Mouse (Mus musculus) forebrain, embryonic 10.5 days (tissue): ENCODE results near the gene Arhgap31. TPM values are rescaled to one million over a fixed set of nuclear protein-coding genes. Genes with fewer than 3 reads are reported as not detected.

Experiments
- DNase-seq: peaks from one replicate; pipeline ENCODE4 v3.0.0-alpha.2; 2017; ENCODE audit warnings: low spot score; ENCODE audit errors: extremely low spot score
- H3K27ac ChIP-seq: fragments of 300-500 bp; sonication (generic); 2 replicates; pipeline ENCODE4 v1.5.1; 2016; ENCODE audit warnings: mild to moderate bottlenecking
- H3K27me3 ChIP-seq: fragments of 300-500 bp; sonication (generic); 2 replicates; pipeline ENCODE4 v1.6.1; 2016; ENCODE audit warnings: mild to moderate bottlenecking; ENCODE audit not compliant: poor library complexity, severe bottlenecking
- H3K36me3 ChIP-seq: fragments of 300-500 bp; sonication (generic); replicated peaks from 2 replicates; pipeline ENCODE4 v1.6.1; 2016; ENCODE audit warnings: mild to moderate bottlenecking, moderate library complexity
- H3K4me1 ChIP-seq: fragments of 300-500 bp; sonication (generic); 2 replicates; pipeline ENCODE4 v1.6.1; 2016
- H3K4me3 ChIP-seq: fragments of 300-500 bp; sonication (generic); 2 replicates; pipeline ENCODE4 v1.5.1; 2016; ENCODE audit warnings: mild to moderate bottlenecking, moderate library complexity
- H3K9me3 ChIP-seq: fragments of 300-500 bp; sonication (generic); 2 replicates; pipeline ENCODE4 v1.6.1; 2016; ENCODE audit warnings: mild to moderate bottlenecking, moderate library complexity
- WGBS: fragments of 180-500 bp; shearing (Covaris S2); methylation state at CpG from one replicate; pipeline ENCODE4 v1.1.7; 2016; 5-methylcytosine and 5-hydroxymethylcytosine counted together
- polyA plus RNA-seq: library from polyadenylated mRNA; unstranded; fragments of >200 nt; fragmentation: Nextera tagmentation; extraction: Ambion mirVana; gene quantifications from 2 replicates; pipeline ENCODE4 v1.2.1, GENCODE M21; 2016

Arhgap31 gene
- polyA plus RNA-seq, 1 experiment from 2014 or later = 7.4 TPM

DNA sequence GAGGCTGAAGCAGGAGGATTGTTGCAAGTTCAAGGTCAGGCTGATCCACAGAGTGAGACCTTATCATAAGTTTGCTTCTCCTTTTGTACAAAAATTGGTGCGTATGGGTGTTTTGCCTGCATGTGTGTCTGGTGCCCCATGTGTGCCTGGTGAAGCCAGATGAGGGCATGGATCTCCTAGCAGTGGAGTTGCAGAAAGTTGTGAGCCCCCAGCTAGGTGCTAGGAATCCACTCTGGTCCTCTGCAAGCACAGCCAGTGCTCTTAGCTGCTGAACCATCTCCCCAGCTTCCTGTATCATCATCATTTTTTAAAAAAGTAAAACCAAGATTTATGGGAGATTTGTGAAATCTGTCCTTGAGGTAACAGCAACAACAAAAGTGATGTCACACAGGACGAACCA lies 116.4 kb downstream of the Arhgap31 start:
- Histone ChIP-seq H3K4me1 (no peaks in the 10 kb centered on the region), H3K27me3 (no peaks in the 10 kb centered on the region), H3K4me3 (no peak overlapping the region), H3K27ac (no peak overlapping the region), H3K9me3 (no peaks in the 10 kb centered on the region), H3K36me3 (peaks cover 36% of the 10 kb centered on the region)
- no peak for DNase-seq
- 89% methylated on average over 2 of the region's 2 CpGs for WGBS

DNA sequence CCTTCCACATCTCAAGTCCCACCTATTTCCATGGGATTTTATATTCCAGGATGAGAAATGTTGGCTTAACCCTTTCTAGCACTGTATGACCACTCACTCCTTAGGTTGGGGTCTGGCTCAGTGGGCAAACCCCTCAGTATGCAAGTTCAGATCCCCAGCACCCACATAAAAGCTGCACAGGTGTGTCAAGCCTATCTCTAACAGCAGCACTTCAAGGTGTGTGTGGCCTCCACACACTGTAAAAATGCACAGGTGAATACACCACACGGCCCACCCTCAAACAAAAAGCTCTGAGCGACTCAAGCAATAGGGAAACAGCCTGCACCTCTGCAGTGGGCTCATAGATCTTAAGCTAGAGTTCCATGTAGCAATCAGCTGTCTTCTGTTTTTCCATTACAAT lies 117.0 kb downstream of the Arhgap31 start:
- no peak overlapping the region for H3K27ac ChIP-seq
- WGBS = 88% methylated on average over 2 of the region's 2 CpGs
- H3K4me3 ChIP-seq = no peak overlapping the region
- H3K4me1 ChIP-seq = no peaks in the 10 kb centered on the region
- no peak for DNase-seq
- peaks cover 41% of the 10 kb centered on the region for H3K36me3 ChIP-seq
- no peaks in the 10 kb centered on the region for H3K27me3 ChIP-seq
- no peaks in the 10 kb centered on the region for H3K9me3 ChIP-seq

DNA sequence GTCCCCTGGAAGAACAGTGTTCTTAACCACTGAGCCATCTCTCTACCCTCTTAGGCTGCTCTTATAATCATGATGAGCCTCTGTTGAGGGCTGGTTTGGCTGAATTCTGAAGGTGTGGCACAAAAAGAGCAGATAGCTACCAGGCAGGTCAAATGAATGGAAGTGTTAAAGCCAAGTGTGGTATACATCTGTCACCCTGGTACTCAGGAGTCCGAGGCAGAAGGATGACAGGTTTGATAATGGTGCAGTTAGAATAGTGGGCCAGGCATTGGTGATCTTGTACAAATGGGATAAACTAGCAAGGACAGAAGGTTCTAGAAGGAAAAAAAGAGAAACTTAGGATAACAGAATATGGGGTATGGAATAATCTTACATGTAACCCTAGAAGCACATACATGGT lies 118.6 kb downstream of the Arhgap31 start:
- Histone ChIP-seq H3K27me3 (no peaks in the 10 kb centered on the region), H3K9me3 (no peaks in the 10 kb centered on the region), H3K4me3 (no peak overlapping the region), H3K27ac (no peak overlapping the region), H3K36me3 (peaks cover 56% of the 10 kb centered on the region), H3K4me1 (no peaks in the 10 kb centered on the region)
- DNase-seq = no peak
- 91% methylated on average over 1 of the region's 1 CpGs for WGBS

DNA sequence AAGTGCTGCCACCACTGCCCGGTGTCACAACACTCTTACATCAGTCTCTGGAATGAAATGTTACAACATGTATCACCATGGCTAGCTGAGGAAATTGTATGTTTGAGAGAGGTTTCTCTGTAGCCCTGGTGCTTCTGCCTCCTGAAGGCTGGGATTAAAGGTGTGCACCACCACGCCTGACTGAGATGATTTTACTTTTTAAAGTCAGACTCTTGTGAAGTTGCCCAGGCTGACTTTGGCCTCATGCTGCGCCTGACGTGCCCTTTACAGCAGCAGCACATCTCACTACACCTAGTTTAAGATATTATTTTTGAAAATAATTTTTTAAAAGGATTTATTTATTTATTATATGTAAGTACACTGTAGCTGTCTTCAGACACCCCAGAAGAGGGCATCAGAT lies 120.1 kb downstream of the Arhgap31 start:
- no peak for DNase-seq
- H3K36me3 ChIP-seq = peaks cover 71% of the 10 kb centered on the region
- WGBS = 96% methylated on average over 4 of the region's 4 CpGs

DNA sequence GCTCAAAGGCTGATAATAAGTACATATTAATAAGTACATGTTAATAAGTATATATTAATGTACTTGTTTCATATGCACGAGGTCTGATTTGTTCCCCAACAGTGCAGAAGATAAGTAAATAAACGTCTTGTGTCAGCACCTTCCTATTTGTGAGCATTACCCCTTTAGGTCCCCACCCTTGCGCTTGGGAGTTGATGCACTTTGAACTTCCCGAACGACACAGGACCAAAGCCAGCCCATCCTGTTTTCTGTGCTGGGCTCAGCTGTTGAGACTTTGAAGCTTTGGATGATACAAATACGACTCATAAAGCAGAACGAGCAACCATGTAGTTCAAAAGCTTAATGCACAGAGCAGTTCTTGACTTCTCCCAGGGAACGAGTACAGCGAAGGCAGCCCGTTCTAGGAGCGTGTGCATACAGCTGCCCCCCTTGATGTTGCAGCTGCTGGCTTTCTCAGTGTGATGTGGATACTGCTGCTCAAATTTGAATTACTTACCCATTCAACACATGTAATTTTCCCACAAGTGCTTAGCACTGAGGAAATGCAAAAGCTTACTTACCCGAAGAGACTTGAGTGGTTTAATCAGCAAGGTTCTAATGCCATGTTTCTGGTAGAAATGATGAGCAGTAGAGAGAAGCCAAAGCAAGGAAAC lies 120.9 kb downstream of the Arhgap31 start:
- Histone ChIP-seq H3K27ac (no peak overlapping the region), H3K4me1 (no peaks in the 10 kb centered on the region), H3K36me3 (peaks cover 79% of the 10 kb centered on the region), H3K9me3 (no peaks in the 10 kb centered on the region), H3K27me3 (no peaks in the 10 kb centered on the region), H3K4me3 (no peak overlapping the region)
- no peak for DNase-seq
- WGBS = 94% methylated on average over 12 of the region's 12 CpGs

More for the DNA sequence above, 120.1 kb downstream of the Arhgap31 start:
- no peak overlapping the region for H3K4me3 ChIP-seq
- no peaks in the 10 kb centered on the region for H3K4me1 ChIP-seq
- no peak overlapping the region for H3K27ac ChIP-seq
- no peaks in the 10 kb centered on the region for H3K9me3 ChIP-seq
- H3K27me3 ChIP-seq = no peaks in the 10 kb centered on the region

DNA sequence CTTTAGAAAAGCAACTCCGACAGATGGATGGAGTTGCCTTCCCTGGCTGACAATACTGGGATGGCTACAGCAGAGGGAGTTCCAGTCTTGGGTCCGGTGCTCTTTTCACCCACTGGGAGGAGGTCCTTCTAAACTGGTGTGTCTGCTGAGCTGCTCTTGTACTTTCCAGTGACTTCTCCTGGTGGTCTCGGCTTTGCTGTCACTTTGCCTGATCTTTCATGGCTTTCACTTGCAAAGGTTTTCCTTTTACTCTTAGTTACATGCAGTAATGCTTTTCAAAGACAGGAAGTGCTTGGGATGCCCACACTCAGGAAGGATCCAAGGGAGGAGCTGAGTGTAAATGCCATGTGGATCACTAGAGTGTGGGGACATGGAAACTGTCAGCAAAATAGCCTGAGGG lies 121.6 kb downstream of the Arhgap31 start:
- H3K4me1 ChIP-seq = no peaks in the 10 kb centered on the region
- H3K27ac ChIP-seq = no peak overlapping the region
- H3K9me3 ChIP-seq = no peaks in the 10 kb centered on the region
- 88% methylated on average over 3 of the region's 3 CpGs for WGBS
- DNase-seq = no peak
- no peaks in the 10 kb centered on the region for H3K27me3 ChIP-seq
- peaks cover 85% of the 10 kb centered on the region for H3K36me3 ChIP-seq
- H3K4me3 ChIP-seq = no peak overlapping the region

DNA sequence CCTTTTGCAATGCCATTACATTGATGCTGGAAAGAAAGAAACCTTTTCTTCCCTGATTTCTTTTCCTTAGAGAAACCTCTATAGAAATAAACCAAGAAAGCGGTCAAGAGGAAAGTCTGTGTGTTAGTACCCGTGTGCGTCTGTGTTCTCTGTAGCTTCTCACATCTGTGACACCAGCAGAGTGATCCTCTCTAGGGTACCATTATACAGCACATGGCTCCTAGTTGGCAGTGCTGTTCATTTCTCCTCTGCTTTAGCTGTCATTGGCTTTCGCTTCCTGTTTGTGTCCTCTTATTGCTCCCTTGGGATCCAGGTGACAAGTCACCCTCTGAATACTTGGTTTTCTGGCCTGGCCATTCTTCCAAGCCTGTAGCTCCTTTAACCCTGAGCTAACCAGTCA lies 125.5 kb downstream of the Arhgap31 start:
- Histone ChIP-seq H3K36me3 (peaks cover 98% of the 10 kb centered on the region), H3K27ac (no peak overlapping the region), H3K27me3 (no peaks in the 10 kb centered on the region), H3K9me3 (no peaks in the 10 kb centered on the region), H3K4me3 (no peak overlapping the region), H3K4me1 (no peaks in the 10 kb centered on the region)
- DNase-seq = no peak
- 90% methylated on average over 4 of the region's 4 CpGs for WGBS

DNA sequence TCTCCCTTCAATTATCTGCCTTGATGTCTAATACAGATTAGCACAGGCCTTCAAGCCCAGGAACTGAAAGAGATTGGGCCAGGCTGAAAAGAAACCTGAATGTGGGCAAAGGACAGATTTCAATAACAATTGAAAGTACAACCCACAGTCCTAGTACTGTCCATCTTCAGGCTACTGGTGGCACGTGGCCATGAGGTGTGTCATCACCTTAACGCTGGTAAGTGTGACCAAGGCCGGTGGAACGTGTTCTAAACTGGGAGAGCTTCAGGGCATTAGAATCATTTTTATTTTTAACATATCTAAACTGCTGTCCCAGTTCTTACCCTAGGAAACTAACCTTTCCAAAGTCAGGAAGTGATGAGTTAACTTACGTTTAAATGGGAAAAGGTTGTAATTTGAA lies 125.9 kb downstream of the Arhgap31 start:
- no peak overlapping the region for H3K4me3 ChIP-seq
- no peak for DNase-seq
- H3K36me3 ChIP-seq = peaks cover 97% of the 10 kb centered on the region
- WGBS = 96% methylated on average over 5 of the region's 5 CpGs
- no peaks in the 10 kb centered on the region for H3K9me3 ChIP-seq
- H3K27ac ChIP-seq = no peak overlapping the region
- no peaks in the 10 kb centered on the region for H3K27me3 ChIP-seq
- no peaks in the 10 kb centered on the region for H3K4me1 ChIP-seq

DNA sequence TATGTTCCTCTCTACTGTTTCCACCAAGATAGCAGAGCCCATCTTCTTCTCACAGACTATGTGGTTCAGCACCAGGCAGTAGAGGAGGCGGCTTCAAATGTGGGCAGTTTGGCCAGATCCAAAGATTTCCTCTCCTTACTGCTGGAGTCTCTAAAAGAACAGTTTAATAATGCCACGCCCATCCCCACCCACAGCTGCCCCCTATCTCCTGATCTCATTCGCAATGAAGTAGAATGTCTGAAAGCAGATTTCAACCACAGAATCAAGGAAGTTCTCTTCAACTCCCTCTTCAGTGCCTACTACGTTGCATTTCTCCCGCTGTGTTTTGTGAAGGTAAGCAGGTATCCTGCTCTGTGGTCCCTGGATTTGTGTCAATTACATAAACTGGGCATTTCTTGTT lies 127.9 kb downstream of the Arhgap31 start:
- WGBS = 93% methylated on average over 5 of the region's 5 CpGs
- no peak for DNase-seq

DNA sequence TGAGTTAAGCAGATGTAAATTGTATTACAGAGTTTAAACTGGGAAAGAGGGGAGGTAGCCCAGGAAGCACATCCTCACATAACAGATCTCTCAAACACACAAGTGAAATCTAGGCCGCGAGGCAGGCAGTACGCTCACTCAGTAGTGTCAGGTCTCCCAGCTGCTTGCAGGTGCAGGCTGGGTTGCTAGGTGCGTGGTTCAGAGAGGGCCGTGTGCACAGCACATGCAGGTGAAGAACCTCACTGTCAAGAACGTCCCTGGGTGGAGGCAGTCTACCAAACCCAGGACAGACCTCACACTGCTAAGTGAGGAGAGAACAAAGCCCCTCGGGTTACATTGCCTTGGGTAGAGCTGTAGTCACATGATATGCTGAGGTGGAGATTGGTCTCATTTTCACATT lies 128.3 kb downstream of the Arhgap31 start:
- 93% methylated on average over 7 of the region's 7 CpGs for WGBS
- DNase-seq = no peak
- Histone ChIP-seq H3K9me3 (no peaks in the 10 kb centered on the region), H3K27ac (no peak overlapping the region), H3K4me3 (no peak overlapping the region), H3K36me3 (peaks cover 96% of the 10 kb centered on the region), H3K4me1 (no peaks in the 10 kb centered on the region), H3K27me3 (no peaks in the 10 kb centered on the region)

More for the DNA sequence above, 127.9 kb downstream of the Arhgap31 start:
- H3K4me1 ChIP-seq = no peaks in the 10 kb centered on the region
- H3K36me3 ChIP-seq = peaks cover 97% of the 10 kb centered on the region
- no peaks in the 10 kb centered on the region for H3K27me3 ChIP-seq
- H3K9me3 ChIP-seq = no peaks in the 10 kb centered on the region
- no peak overlapping the region for H3K27ac ChIP-seq
- no peak overlapping the region for H3K4me3 ChIP-seq

DNA sequence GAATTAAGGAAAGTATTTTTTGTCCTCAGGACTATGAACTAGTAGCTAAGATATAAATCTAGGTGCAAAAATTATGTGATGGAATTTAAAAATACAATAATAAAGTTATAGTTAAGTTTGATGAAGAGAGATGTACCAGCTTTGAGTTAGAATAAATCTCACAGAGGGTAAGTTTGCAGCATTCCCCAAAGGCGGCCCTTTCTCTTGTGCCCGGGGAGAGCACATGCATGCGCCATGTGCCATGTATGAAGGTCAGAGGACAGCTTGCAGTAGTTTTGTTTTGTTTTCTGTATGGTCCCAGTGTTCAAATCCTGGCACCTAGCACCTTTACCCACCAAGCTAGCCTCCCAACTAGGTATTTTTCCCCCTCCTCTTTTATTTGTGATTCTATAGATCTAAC lies 141.6 kb downstream of the Arhgap31 start:
- Histone ChIP-seq H3K27me3 (no peaks in the 10 kb centered on the region), H3K27ac (no peak overlapping the region), H3K36me3 (peaks cover 93% of the 10 kb centered on the region), H3K9me3 (no peaks in the 10 kb centered on the region), H3K4me1 (no peaks in the 10 kb centered on the region), H3K4me3 (no peak overlapping the region)
- no peak for DNase-seq
- 100% methylated on average over 3 of the region's 3 CpGs for WGBS

DNA sequence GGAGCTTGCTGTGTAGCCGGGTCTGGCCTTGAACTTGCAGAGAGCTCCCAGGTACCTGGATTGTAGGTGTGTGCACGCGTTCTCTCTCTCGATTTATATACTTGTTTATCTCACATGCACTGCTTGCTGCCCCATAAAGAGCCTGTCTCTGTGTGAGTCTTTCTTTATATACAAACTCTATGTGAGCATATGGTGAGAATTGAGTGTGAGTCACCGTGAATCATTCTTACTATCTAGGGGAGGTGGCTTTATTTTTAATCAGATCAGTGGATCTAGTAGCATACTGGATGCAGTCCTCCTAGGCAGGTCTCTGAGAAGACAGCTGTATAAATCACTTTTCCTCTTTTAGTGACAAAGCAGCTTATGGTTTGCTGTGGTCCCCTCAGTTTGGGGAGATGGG lies 144.9 kb downstream of the Arhgap31 start:
- H3K27ac ChIP-seq = no peak overlapping the region
- H3K36me3 ChIP-seq = peaks cover 92% of the 10 kb centered on the region
- H3K4me1 ChIP-seq = peaks cover 10% of the 10 kb centered on the region
- no peaks in the 10 kb centered on the region for H3K9me3 ChIP-seq
- H3K4me3 ChIP-seq = no peak overlapping the region
- no peak for DNase-seq
- 94% methylated on average over 5 of the region's 5 CpGs for WGBS
- H3K27me3 ChIP-seq = no peaks in the 10 kb centered on the region

DNA sequence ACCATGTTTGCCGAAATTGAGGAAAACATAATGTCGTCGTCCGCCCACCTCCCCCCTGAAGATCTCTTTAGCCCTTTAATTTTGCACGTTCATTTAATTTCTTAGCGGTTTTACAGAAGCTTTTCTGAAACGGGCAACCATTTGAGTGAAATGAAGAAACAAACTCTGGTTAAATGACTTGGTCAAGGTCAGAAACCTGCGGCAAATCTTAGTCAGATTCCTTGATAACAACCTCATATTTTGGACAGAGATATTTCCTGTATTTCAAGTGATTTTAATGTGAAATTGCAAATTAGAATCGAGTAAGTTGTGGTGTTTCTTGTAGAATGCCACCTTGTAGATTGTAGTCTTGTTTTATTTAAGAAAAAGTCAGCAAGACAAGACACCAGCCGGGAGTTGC lies 149.6 kb downstream of the Arhgap31 start:
- Histone ChIP-seq H3K4me3 (peak overlapping the region; percentile 89), H3K9me3 (no peaks in the 10 kb centered on the region), H3K27ac (peak overlapping the region; percentile 92), H3K27me3 (peaks cover 7% of the 10 kb centered on the region), H3K36me3 (peaks cover 45% of the 10 kb centered on the region), H3K4me1 (peaks cover 10% of the 10 kb centered on the region)
- WGBS = 43% methylated on average over 10 of the region's 10 CpGs
- DNase-seq = no peak

DNA sequence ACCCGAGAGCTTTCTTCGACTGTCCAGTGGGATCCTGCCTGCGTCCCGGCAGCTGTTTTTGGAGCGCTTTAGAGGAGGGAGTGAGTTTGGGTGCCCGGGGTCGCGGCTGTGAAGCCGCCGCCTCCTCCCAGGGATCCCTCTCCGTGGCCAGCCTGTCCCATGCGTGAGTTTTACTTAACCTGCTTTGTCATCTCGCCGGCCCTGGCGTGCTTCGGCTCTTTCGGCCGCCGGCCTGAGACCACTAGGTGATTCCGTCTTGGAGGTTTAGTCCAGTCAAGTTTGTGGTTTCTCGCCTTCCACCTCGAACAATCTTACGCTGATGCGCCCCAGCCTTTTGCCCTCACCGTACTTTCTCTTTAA lies 150.1 kb downstream of the Arhgap31 start:
- Histone ChIP-seq H3K9me3 (no peaks in the 10 kb centered on the region), H3K4me1 (peaks cover 10% of the 10 kb centered on the region), H3K4me3 (peak overlapping the region; percentile 89), H3K27me3 (peaks cover 9% of the 10 kb centered on the region), H3K27ac (peak overlapping the region; percentile 92), H3K36me3 (peaks cover 40% of the 10 kb centered on the region)
- DNase-seq = no peak
- WGBS = under 1% methylated on average over 25 of the region's 25 CpGs
